Mouse (Mus musculus): ENCODE results near the gene Sp1. TPM values are rescaled to one million over a fixed set of nuclear protein-coding genes. Genes with fewer than 3 reads are reported as not detected.

Sp1 gene
- polyA plus RNA-seq, 1 experiment: 18.5 TPM

DNA sequence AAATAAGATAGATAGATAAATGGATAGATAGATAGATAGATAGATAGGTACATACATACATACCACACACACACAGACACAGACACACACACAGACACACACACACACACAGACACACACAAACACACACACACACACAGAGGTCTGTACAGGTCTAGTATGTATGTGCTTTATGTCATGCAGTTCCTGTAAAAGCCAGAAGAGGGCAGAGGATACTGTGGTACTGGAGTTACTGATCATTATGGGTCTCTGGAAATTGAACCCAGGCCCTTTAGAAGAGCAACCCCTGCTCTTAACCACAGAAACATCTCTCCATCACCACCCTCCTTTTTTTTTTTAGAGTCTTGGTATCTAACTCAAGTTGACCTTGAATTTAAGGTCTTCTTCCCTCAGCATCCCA, 57.7 kb downstream of the Sp1 start:
- Histone ChIP-seq H3K36me3 (ENCODE audit: control insufficient read depth, insufficient read depth, low read length) (no peaks in the 10 kb centered on the region), H3K27ac (ENCODE audit: control insufficient read depth, insufficient read depth, low read depth, low read length) (no peak overlapping the region), H3K4me3 (ENCODE audit: control insufficient read depth, low read depth, low read length) (no peak overlapping the region), H3K4me1 (ENCODE audit: control insufficient read depth, insufficient read depth, low read length) (peaks cover 5% of the 10 kb centered on the region), H3K27me3 (ENCODE audit: control insufficient read depth, insufficient read depth, low read length) (no peaks in the 10 kb centered on the region)
- TF ChIP-seq POLR2A (IDR thresholded peaks at IDR 0.05; ENCODE audit: control insufficient read depth, low read depth, low read length): no peak
- no peak for TF ChIP-seq CTCF (IDR thresholded peaks at IDR 0.05; ENCODE audit: control insufficient read depth, insufficient read depth, insufficient replicate concordance, low read depth, low read length)

DNA sequence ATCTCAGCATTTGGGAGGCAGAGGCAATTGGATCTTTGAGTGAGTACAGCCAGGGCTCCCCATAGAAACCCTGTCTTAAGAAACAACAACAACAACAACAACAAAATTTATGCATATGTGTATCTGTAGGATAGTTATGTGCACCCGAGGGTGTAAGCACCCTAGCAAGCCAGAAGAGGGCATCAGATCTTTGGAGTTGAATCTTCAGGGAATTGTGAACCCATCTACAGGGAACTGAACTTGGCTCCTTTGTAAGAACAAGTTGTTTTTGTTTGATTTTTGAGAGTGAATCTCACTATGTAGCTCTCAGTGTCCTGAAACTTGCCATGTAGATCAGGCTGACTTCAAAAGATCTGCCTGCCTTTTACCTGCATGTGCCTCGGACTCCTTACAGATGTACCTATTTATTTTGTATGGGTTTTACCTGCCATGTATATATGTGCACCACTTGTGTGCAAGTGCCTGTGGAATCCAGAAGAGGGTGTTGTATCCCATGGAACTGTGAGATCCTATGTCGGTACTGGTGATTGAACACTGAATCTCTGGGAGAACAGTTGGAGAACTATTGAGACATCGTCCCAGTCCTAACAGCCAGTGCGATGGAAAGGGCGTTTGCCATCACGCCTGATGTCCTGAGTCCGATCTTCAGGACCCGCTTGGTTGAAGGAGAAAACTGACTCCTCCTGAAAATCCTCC, 62.9 kb downstream of the Sp1 start:
- Histone ChIP-seq H3K27me3 (ENCODE audit: control insufficient read depth, insufficient read depth, low read length) (no peaks in the 10 kb centered on the region), H3K4me1 (ENCODE audit: control insufficient read depth, insufficient read depth, low read length) (no peaks in the 10 kb centered on the region), H3K4me3 (ENCODE audit: control insufficient read depth, low read depth, low read length) (no peak overlapping the region), H3K27ac (ENCODE audit: control insufficient read depth, insufficient read depth, low read depth, low read length) (no peak overlapping the region), H3K36me3 (ENCODE audit: control insufficient read depth, insufficient read depth, low read length) (peaks cover 2% of the 10 kb centered on the region; the same call in 1 of the 2 replicates)
- TF ChIP-seq CTCF (IDR thresholded peaks at IDR 0.05; ENCODE audit: control insufficient read depth, insufficient read depth, insufficient replicate concordance, low read depth, low read length) (no peak), POLR2A (IDR thresholded peaks at IDR 0.05; ENCODE audit: control insufficient read depth, low read depth, low read length) (no peak)

- no peaks in the 10 kb centered on the region for H3K27me3 ChIP-seq (ENCODE audit: control insufficient read depth, insufficient read depth, low read length)
- H3K36me3 ChIP-seq (ENCODE audit: control insufficient read depth, insufficient read depth, low read length): peaks cover 2% of the 10 kb centered on the region; the same call in 1 of the 2 replicates
- H3K4me3 ChIP-seq (ENCODE audit: control insufficient read depth, low read depth, low read length): peak within 1 kb of the TSS; percentile 97
- TF ChIP-seq POLR2A (IDR thresholded peaks at IDR 0.05; ENCODE audit: control insufficient read depth, low read depth, low read length) (peak; percentile 33; the same call in 1 of the 2 replicates), CTCF (IDR thresholded peaks at IDR 0.05; ENCODE audit: control insufficient read depth, insufficient read depth, insufficient replicate concordance, low read depth, low read length) (peak; percentile 92)
- peak within 1 kb of the TSS; percentile 97 for H3K27ac ChIP-seq (ENCODE audit: control insufficient read depth, insufficient read depth, low read depth, low read length)
- no peaks in the 10 kb centered on the region for H3K4me1 ChIP-seq (ENCODE audit: control insufficient read depth, insufficient read depth, low read length)
These were observed 64.3 kb downstream of the Sp1 start, which contains the start of gene Pcbp2 for GRCm38 (mm10) chr15:102470183-102470604. Gene Pcbp2, plus strand, starts transcription at chr15:102470539.

DNA sequence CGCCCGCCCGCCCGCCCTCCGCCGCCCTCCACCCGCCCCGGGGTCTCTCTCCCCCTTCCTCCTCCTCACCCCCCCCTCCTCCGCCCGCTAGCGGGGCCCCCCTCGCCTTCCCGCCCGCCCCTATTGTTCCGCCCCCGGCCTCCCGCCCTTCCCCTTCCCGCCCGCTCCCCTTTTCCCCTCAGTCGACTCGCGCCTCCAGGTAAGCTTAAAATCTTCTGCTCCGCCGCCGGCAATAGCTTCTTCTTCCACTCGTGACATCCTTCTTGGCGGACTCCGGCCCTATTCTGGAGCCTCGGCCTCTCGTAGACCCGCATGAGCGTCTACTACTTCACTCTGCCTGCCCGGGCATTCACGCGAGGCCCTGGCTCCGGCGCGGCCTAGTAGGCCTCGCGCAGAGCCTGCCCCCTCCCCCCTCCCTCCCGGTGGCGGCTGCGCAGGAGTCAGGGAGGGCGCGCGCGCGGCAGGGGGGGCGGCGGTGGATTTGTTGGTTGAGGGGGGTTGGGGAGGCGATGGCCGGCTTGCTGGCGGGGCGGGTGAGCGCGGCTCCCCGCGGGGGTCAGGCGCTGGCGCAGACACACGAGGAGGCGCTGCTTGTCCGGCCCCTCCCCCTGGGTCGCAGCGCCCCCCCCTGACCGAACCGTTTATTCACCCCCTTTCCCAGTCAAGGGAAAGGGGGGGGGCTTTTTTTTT, 64.8 kb downstream of the Sp1 start:
- Histone ChIP-seq H3K4me3 (ENCODE audit: control insufficient read depth, low read depth, low read length) (peak overlapping the region; percentile 97), H3K27me3 (ENCODE audit: control insufficient read depth, insufficient read depth, low read length) (no peaks in the 10 kb centered on the region), H3K27ac (ENCODE audit: control insufficient read depth, insufficient read depth, low read depth, low read length) (peak overlapping the region; percentile 97), H3K4me1 (ENCODE audit: control insufficient read depth, insufficient read depth, low read length) (no peaks in the 10 kb centered on the region), H3K36me3 (ENCODE audit: control insufficient read depth, insufficient read depth, low read length) (peaks cover 2% of the 10 kb centered on the region; the same call in 1 of the 2 replicates)
- TF ChIP-seq CTCF (IDR thresholded peaks at IDR 0.05; ENCODE audit: control insufficient read depth, insufficient read depth, insufficient replicate concordance, low read depth, low read length) (no peak), POLR2A (IDR thresholded peaks at IDR 0.05; ENCODE audit: control insufficient read depth, low read depth, low read length) (peak; percentile 61; the same call in 1 of the 2 replicates)

DNA sequence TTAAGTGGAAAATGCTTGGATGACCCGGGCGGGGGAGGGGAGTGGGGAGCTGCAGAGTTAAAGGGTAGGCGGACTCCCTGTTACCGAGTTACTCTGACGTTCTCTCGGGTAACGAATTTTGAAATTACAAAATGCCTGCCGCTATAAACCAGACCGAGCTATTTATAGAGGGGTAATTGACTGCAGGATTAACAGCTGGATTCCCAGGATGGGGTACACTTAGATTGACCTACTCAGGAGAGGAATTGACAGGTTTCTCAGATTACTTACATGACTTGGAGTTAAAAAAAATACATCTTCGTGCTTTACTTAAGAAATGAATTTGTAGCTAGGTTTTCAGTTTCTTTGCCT, 65.3 kb downstream of the Sp1 start:
- Histone ChIP-seq H3K4me3 (ENCODE audit: control insufficient read depth, low read depth, low read length) (peak overlapping the region; percentile 97), H3K4me1 (ENCODE audit: control insufficient read depth, insufficient read depth, low read length) (no peaks in the 10 kb centered on the region), H3K27ac (ENCODE audit: control insufficient read depth, insufficient read depth, low read depth, low read length) (no peak overlapping the region), H3K36me3 (ENCODE audit: control insufficient read depth, insufficient read depth, low read length) (peaks cover 2% of the 10 kb centered on the region; the same call in 1 of the 2 replicates), H3K27me3 (ENCODE audit: control insufficient read depth, insufficient read depth, low read length) (no peaks in the 10 kb centered on the region)
- no peak for TF ChIP-seq CTCF (IDR thresholded peaks at IDR 0.05; ENCODE audit: control insufficient read depth, insufficient read depth, insufficient replicate concordance, low read depth, low read length)

GRCm38 (mm10) chr15:102471727-102472126, 65.8 kb downstream of the Sp1 start:
- H3K27me3 ChIP-seq (ENCODE audit: control insufficient read depth, insufficient read depth, low read length): no peaks in the 10 kb centered on the region
- H3K4me3 ChIP-seq (ENCODE audit: control insufficient read depth, low read depth, low read length): no peak overlapping the region
- H3K4me1 ChIP-seq (ENCODE audit: control insufficient read depth, insufficient read depth, low read length): no peaks in the 10 kb centered on the region
- H3K36me3 ChIP-seq (ENCODE audit: control insufficient read depth, insufficient read depth, low read length): peaks cover 2% of the 10 kb centered on the region; the same call in 1 of the 2 replicates
- no peak for TF ChIP-seq POLR2A (IDR thresholded peaks at IDR 0.05; ENCODE audit: control insufficient read depth, low read depth, low read length)
- H3K27ac ChIP-seq (ENCODE audit: control insufficient read depth, insufficient read depth, low read depth, low read length): no peak overlapping the region

DNA sequence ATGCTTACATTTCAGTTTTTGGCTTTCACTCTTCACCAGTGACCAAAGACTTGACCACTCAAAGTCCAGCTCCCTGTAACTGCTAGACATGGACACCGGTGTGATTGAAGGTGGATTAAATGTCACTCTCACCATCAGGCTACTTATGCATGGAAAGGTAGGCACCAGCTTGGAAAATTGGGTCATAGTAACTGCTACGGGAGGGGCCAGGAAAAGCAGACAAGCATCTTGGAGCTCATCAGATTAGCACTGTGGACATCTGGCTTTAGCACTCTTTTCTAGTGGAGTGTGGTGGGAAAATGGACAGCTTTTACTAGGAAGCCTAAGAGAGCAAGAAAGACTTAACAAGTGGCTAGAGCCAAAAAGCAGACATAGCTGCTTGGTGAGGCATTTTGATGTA, 67.3 kb downstream of the Sp1 start:
- Histone ChIP-seq H3K4me1 (ENCODE audit: control insufficient read depth, insufficient read depth, low read length) (no peaks in the 10 kb centered on the region), H3K4me3 (ENCODE audit: control insufficient read depth, low read depth, low read length) (peak overlapping the region; percentile 6; the same call in 1 of the 2 replicates), H3K36me3 (ENCODE audit: control insufficient read depth, insufficient read depth, low read length) (peaks cover 2% of the 10 kb centered on the region), H3K27me3 (ENCODE audit: control insufficient read depth, insufficient read depth, low read length) (no peaks in the 10 kb centered on the region), H3K27ac (ENCODE audit: control insufficient read depth, insufficient read depth, low read depth, low read length) (no peak overlapping the region)
- TF ChIP-seq CTCF (IDR thresholded peaks at IDR 0.05; ENCODE audit: control insufficient read depth, insufficient read depth, insufficient replicate concordance, low read depth, low read length) (no peak), POLR2A (IDR thresholded peaks at IDR 0.05; ENCODE audit: control insufficient read depth, low read depth, low read length) (no peak)

All from testis, adult 2 months (tissue).